Mouse (Mus musculus): ENCODE measurements around the gene Mknk2.

GRCm38 (mm10) chr10:80664197-80665015 lies 13.5 kb downstream of the Mknk2 start:
- TF ChIP-seq CTCF (IDR thresholded peaks at IDR 0.05; ENCODE audit: extremely low read depth, insufficient read length, insufficient replicate concordance, low read depth, low read length) (no peak), POLR2A (IDR thresholded peaks at IDR 0.05; ENCODE audit: low read depth, low read length) (0 out of 2 replicates have a peak, but pooled peaks have one; percentile 33)

All from small intestine, adult 2 months (tissue).